Mouse (Mus musculus): ENCODE results near the gene Sphk1.

Gene Sphk1

GRCm38 (mm10) chr11:116506151-116506875 lies 24.4 kb upstream of the Sphk1 start:
- no peak for DNase-seq (ENCODE audit: low read depth in 2 of 2, low spot score in 2 of 2)

- DNase-seq (ENCODE audit: low read depth in 2 of 2, low spot score in 2 of 2), result no peak
Observed at GRCm38 (mm10) chr11:116508689-116509088, 22.0 kb upstream of the Sphk1 start.

GRCm38 (mm10) chr11:116511301-116511868 lies 19.3 kb upstream of the Sphk1 start:
- DNase-seq (ENCODE audit: low read depth in 2 of 2, low spot score in 2 of 2), result no peak

GRCm38 (mm10) chr11:116512154-116512553 lies 18.6 kb upstream of the Sphk1 start:
- no peak for DNase-seq (ENCODE audit: low read depth in 2 of 2, low spot score in 2 of 2)

GRCm38 (mm10) chr11:116512987-116513386 lies 17.7 kb upstream of the Sphk1 start:
- DNase-seq (ENCODE audit: low read depth in 2 of 2, low spot score in 2 of 2), result no peak

- no peak for DNase-seq (ENCODE audit: low read depth in 2 of 2, low spot score in 2 of 2)
Observed at GRCm38 (mm10) chr11:116513531-116514038, 17.1 kb upstream of the Sphk1 start.

GRCm38 (mm10) chr11:116515330-116516020 lies 15.2 kb upstream of the Sphk1 start:
- DNase-seq (ENCODE audit: low read depth in 2 of 2, low spot score in 2 of 2), result no peak

GRCm38 (mm10) chr11:116518482-116518881 lies 12.2 kb upstream of the Sphk1 start:
- no peak for DNase-seq (ENCODE audit: low read depth in 2 of 2, low spot score in 2 of 2)

GRCm38 (mm10) chr11:116521143-116521542 lies 9.6 kb upstream of the Sphk1 start:
- no peak for DNase-seq (ENCODE audit: low read depth in 2 of 2, low spot score in 2 of 2)

GRCm38 (mm10) chr11:116522046-116522445 lies 8.7 kb upstream of the Sphk1 start:
- no peak for DNase-seq (ENCODE audit: low read depth in 2 of 2, low spot score in 2 of 2)

- DNase-seq (ENCODE audit: low read depth in 2 of 2, low spot score in 2 of 2), result no peak
Observed at GRCm38 (mm10) chr11:116522886-116523698, 7.6 kb upstream of the Sphk1 start.

- DNase-seq (ENCODE audit: low read depth in 2 of 2, low spot score in 2 of 2), result no peak
Observed at GRCm38 (mm10) chr11:116523699-116524189, 7.0 kb upstream of the Sphk1 start.

GRCm38 (mm10) chr11:116528636-116529320 lies 1.9 kb upstream of the Sphk1 start:
- no peak for DNase-seq (ENCODE audit: low read depth in 2 of 2, low spot score in 2 of 2)

GRCm38 (mm10) chr11:116531371-116532191 lies 856 bp downstream of the Sphk1 start:
- DNase-seq (ENCODE audit: low read depth in 2 of 2, low spot score in 2 of 2), result no peak

GRCm38 (mm10) chr11:116532262-116532809 lies 1.6 kb downstream of the Sphk1 start:
- no peak for DNase-seq (ENCODE audit: low read depth in 2 of 2, low spot score in 2 of 2)

GRCm38 (mm10) chr11:116532810-116533338 lies 2.1 kb downstream of the Sphk1 start:
- peak in 1 of 2 experiments; percentile 35 for DNase-seq (ENCODE audit: low read depth in 2 of 2, low spot score in 2 of 2)

- DNase-seq (ENCODE audit: low read depth in 2 of 2, low spot score in 2 of 2), result no peak
Observed at GRCm38 (mm10) chr11:116533341-116534153, 2.8 kb downstream of the Sphk1 start.

Data from CD8-positive naive resting alpha-beta T cell, adult 2 months (primary cell).